Mouse (Mus musculus) midbrain, postnatal 0 days (tissue): ENCODE results near the gene Slc6a9. TPM values are rescaled to one million over a fixed set of nuclear protein-coding genes. Genes with fewer than 3 reads are reported as not detected.

Experiments used
- ATAC-seq: fragments of 200-750 bp; cut with Nextera tagmentation; 2 replicates; pipeline ENCODE4 v1.8.0; 2017; ENCODE audit warnings: moderate number of reproducible peaks, mild to moderate bottlenecking, moderate TSS enrichment, moderate library complexity; ENCODE audit not compliant: low FRiP score
- DNase-seq: peaks from one replicate; pipeline ENCODE4 v3.0.0-alpha.2; 2015; ENCODE audit warnings: low spot score
- H3K27ac ChIP-seq: fragments of 300-500 bp; sonication (generic); 2 replicates; pipeline ENCODE4 v1.5.1; 2014; ENCODE audit warnings: low read depth, mild to moderate bottlenecking, low read length, mixed read lengths
- H3K27me3 ChIP-seq: fragments of 300-500 bp; sonication (generic); 2 replicates; pipeline ENCODE4 v1.6.1; 2014; ENCODE audit warnings: low read length, control low read depth, mixed read lengths; ENCODE audit not compliant: insufficient read depth
- H3K36me3 ChIP-seq: fragments of 300-500 bp; sonication (generic); 2 replicates; pipeline ENCODE4 v1.6.1; 2014; ENCODE audit warnings: low read length, control low read depth, mixed read lengths; ENCODE audit not compliant: insufficient read depth
- H3K4me1 ChIP-seq: fragments of 300-500 bp; sonication (generic); 2 replicates; pipeline ENCODE4 v1.6.1; 2014; ENCODE audit warnings: mild to moderate bottlenecking, control low read depth, antibody characterized with exemption, low read length, mixed read lengths; ENCODE audit not compliant: insufficient read depth
- H3K4me2 ChIP-seq: fragments of 300-500 bp; sonication (generic); 2 replicates; pipeline ENCODE4 v1.6.1; 2014; ENCODE audit warnings: low read depth, mild to moderate bottlenecking, low read length, mixed read lengths; ENCODE audit not compliant: poor library complexity, severe bottlenecking
- H3K4me3 ChIP-seq: fragments of 300-500 bp; sonication (generic); 2 replicates; pipeline ENCODE4 v1.5.1; 2014; ENCODE audit warnings: low read depth, mild to moderate bottlenecking, low read length, moderate library complexity
- H3K9ac ChIP-seq: fragments of 300-500 bp; sonication (generic); replicated peaks from 2 replicates; pipeline ENCODE4 v1.6.1; 2014; ENCODE audit warnings: mild to moderate bottlenecking, low read length, moderate library complexity, mixed read lengths; ENCODE audit not compliant: poor library complexity, severe bottlenecking
- H3K9me3 ChIP-seq: fragments of 300-500 bp; sonication (generic); 2 replicates; pipeline ENCODE4 v1.6.1; 2016; ENCODE audit warnings: low read length, control low read depth
- CTCF ChIP-seq: IDR thresholded peaks from 2 replicates; pipeline ENCODE4 v1.5.1; 2016; ENCODE audit warnings: antibody characterized with exemption, mild to moderate bottlenecking
- WGBS: fragments of 180-500 bp; shearing (Covaris S2); extraction: QIAGEN DNeasy Blood & Tissue Kit; methylation state at CpG from one replicate; pipeline ENCODE4 v1.1.7; 2014; 5-methylcytosine and 5-hydroxymethylcytosine counted together
- polyA plus RNA-seq: library from polyadenylated mRNA; unstranded; fragments of >200 nt; fragmentation: Nextera tagmentation; extraction: Ambion mirVana; gene quantifications from 2 replicates; pipeline ENCODE4 v1.2.1, GENCODE M21; 2015
- total RNA-seq: library from RNA; depleted of rRNA; stranded (reverse); fragments of >200 nt; gene quantifications from 2 replicates; pipeline ENCODE4 v1.2.3, GENCODE M21; 2014; rRNA removed

Gene Slc6a9
- total and polyA plus RNA-seq, 2 experiments from 2014 or later, result 58.7 to 105 TPM

GRCm38 (mm10) chr4:117918762-117919161, 84.5 kb downstream of the Slc6a9 start:
- no peak for TF ChIP-seq CTCF
- Histone ChIP-seq H3K27me3 (no peaks in the 10 kb centered on the region), H3K27ac (no peak overlapping the region), H3K4me1 (no peaks in the 10 kb centered on the region; the same call in 1 of the 2 replicates), H3K4me2 (no peak overlapping the region), H3K4me3 (no peak overlapping the region), H3K9ac (no peak overlapping the region), H3K9me3 (no peaks in the 10 kb centered on the region), H3K36me3 (no peaks in the 10 kb centered on the region)
- ATAC-seq (no peak), DNase-seq (no peak)
- WGBS, result 87% methylated on average over 5 of the region's 5 CpGs

- Histone ChIP-seq H3K27me3 (no peaks in the 10 kb centered on the region), H3K36me3 (no peaks in the 10 kb centered on the region), H3K4me1 (no peaks in the 10 kb centered on the region; the same call in 1 of the 2 replicates), H3K4me3 (no peak overlapping the region), H3K4me2 (no peak overlapping the region), H3K9ac (no peak overlapping the region), H3K27ac (no peak overlapping the region), H3K9me3 (no peaks in the 10 kb centered on the region)
- WGBS, result 87% methylated on average over 2 of the region's 2 CpGs
- DNase-seq, result no peak
- TF ChIP-seq CTCF, result no peak
- ATAC-seq, result no peak
Measured at GRCm38 (mm10) chr4:117921358-117921757, 87.1 kb downstream of the Slc6a9 start.

GRCm38 (mm10) chr4:117923450-117923849, 89.1 kb downstream of the Slc6a9 start:
- no peaks in the 10 kb centered on the region; the same call in 1 of the 2 replicates for H3K4me1 ChIP-seq
- no peak overlapping the region for H3K9ac ChIP-seq
- H3K4me2 ChIP-seq, result no peak overlapping the region
- H3K27me3 ChIP-seq, result no peaks in the 10 kb centered on the region
- no peaks in the 10 kb centered on the region for H3K9me3 ChIP-seq
- no peak overlapping the region for H3K27ac ChIP-seq
- no peak overlapping the region for H3K4me3 ChIP-seq
- WGBS, result 49% methylated on average over 2 of the region's 2 CpGs
- no peak for TF ChIP-seq CTCF
- no peak for ATAC-seq
- no peak for DNase-seq
- H3K36me3 ChIP-seq, result no peaks in the 10 kb centered on the region

Other genes with a start within 250 kb of the Slc6a9 start
- gene Dmap1, start 152.2 kb upstream of the Slc6a9 start, total RNA-seq, result 62.6 and 69.5 TPM in 2 replicates
- gene Dmap1, start 152.2 kb upstream of the Slc6a9 start, polyA plus RNA-seq, result 89.7 and 95.1 TPM in 2 replicates
- not detected in 2 replicates for gene Gm12845, start 110.1 kb upstream of the Slc6a9 start, total RNA-seq
- gene Gm12845, start 110.1 kb upstream of the Slc6a9 start, polyA plus RNA-seq, result not detected in 2 replicates
- not detected in 2 replicates for gene Klf17, start 68.9 kb upstream of the Slc6a9 start, total RNA-seq
- gene Klf17, start 68.9 kb upstream of the Slc6a9 start, polyA plus RNA-seq, result not detected in 2 replicates
- gene Ccdc24, start 38.1 kb downstream of the Slc6a9 start, total RNA-seq, result 2.0 and 9.0 TPM in 2 replicates
- 1.2 and 1.4 TPM in 2 replicates for gene Ccdc24, start 38.1 kb downstream of the Slc6a9 start, polyA plus RNA-seq
- gene B4galt2, start 49.0 kb downstream of the Slc6a9 start, total RNA-seq, result 238 and 337 TPM in 2 replicates
- 86.8 and 92.9 TPM in 2 replicates for gene B4galt2, start 49.0 kb downstream of the Slc6a9 start, polyA plus RNA-seq
- gene Atp6v0b, start 52.8 kb downstream of the Slc6a9 start, total RNA-seq, result 607 and 625 TPM in 2 replicates
- 667 and 754 TPM in 2 replicates for gene Atp6v0b, start 52.8 kb downstream of the Slc6a9 start, polyA plus RNA-seq
- gene Dph2, start 57.5 kb downstream of the Slc6a9 start, total RNA-seq, result 13.8 and 23.3 TPM in 2 replicates
- gene Dph2, start 57.5 kb downstream of the Slc6a9 start, polyA plus RNA-seq, result 13.3 and 15.9 TPM in 2 replicates
- 30.8 and 39.9 TPM in 2 replicates for gene Ipo13, start 80.5 kb downstream of the Slc6a9 start, total RNA-seq
- 46.0 and 52.4 TPM in 2 replicates for gene Ipo13, start 80.5 kb downstream of the Slc6a9 start, polyA plus RNA-seq
- gene Artn, start 95.3 kb downstream of the Slc6a9 start, total RNA-seq, result 1.7 and 2.0 TPM in 2 replicates
- gene Artn, start 95.3 kb downstream of the Slc6a9 start, polyA plus RNA-seq, result 0.48 and 0.77 TPM in 2 replicates